ENCODE assay signal across 24 mouse cellular contexts in genomic region chr11:62371776-62372175, GRCm38 (mm10).
A peak's percentile ranks its signal among the peaks of the same experiment; 100 is the strongest.
DNase-seq lines count a peak whose midpoint lies in the region; ATAC-seq and TF ChIP-seq lines count a peak whose summit lies in the region.
"Had no signal": no experiment of that assay in that cellular context is flagged by ENCODE, and none has a peak within 500 bp of the region (broad histone marks: within the 10 kb centered on the region; RNA-seq: fewer than 3 reads in every experiment).

No protein-coding gene starts in this region.

- no peaks in the 10 kb centered on the region for H3K4me1 ChIP-seq in hindbrain, postnatal 0 days (ENCODE audit: insufficient read depth, low read length)
- H3K4me1 ChIP-seq in hindbrain, embryonic 10.5 days (replicated peaks), result no peaks in the 10 kb centered on the region
- H3K4me1 ChIP-seq in midbrain, embryonic 10.5 days, result no peaks in the 10 kb centered on the region
- H3K4me1 ChIP-seq: embryonic facial prominence, embryonic 12.5 days; embryonic facial prominence, embryonic 15.5 days; forebrain, embryonic 12.5 days; forebrain, embryonic 15.5 days; heart, embryonic 12.5 days; heart, embryonic 15.5 days had no signal

- DNase-seq in cerebellum, adult 11-12 months, result peak; percentile 32
- no peak for DNase-seq in cerebellum, postnatal 4 days (ENCODE audit: low spot score in 2 of 2)
- DNase-seq in hindbrain, postnatal 0 days (ENCODE audit: low spot score), result peak; percentile 7
- DNase-seq in hindbrain, embryonic 10.5 days (ENCODE audit: low spot score), result no peak
- DNase-seq in cerebellum, adult 9-11 months, result peak; percentile 35
- no peak for DNase-seq in layer of hippocampus, adult 9-10 months (ENCODE audit: low spot score)
- DNase-seq in midbrain, embryonic 10.5 days (ENCODE audit: low spot score), result no peak
- no peak for DNase-seq in Muller cell, postnatal 12 days (ENCODE audit: inconsistent ontology term)
- DNase-seq: adrenal gland, adult 2 months; adrenal gland, postnatal 14 days; gastrocnemius, postnatal 25 days; heart, adult 18-20 months; heart, postnatal 10 days; heart, postnatal 36 days; kidney, adult 2 months had no signal

- WGBS in hindbrain, postnatal 0 days, result 82% methylated on average over 2 of the region's 2 CpGs
- WGBS in hindbrain, embryonic 10.5 days, result 97% methylated on average over 2 of the region's 2 CpGs
- 95% methylated on average over 2 of the region's 2 CpGs for WGBS in midbrain, embryonic 10.5 days

- no peak for ATAC-seq in hindbrain, postnatal 0 days
- ATAC-seq: forebrain, embryonic 15.5 days; intestine, postnatal 0 days had no signal

- no peak overlapping the region for H3K9ac ChIP-seq in hindbrain, postnatal 0 days (replicated peaks; ENCODE audit: low read length)
- H3K9ac ChIP-seq: embryonic facial prominence, embryonic 12.5 days; embryonic facial prominence, embryonic 15.5 days; forebrain, embryonic 12.5 days; forebrain, embryonic 15.5 days; heart, embryonic 12.5 days; heart, embryonic 15.5 days; hindbrain, embryonic 14.5 days had no signal

- no peaks in the 10 kb centered on the region for H3K9me3 ChIP-seq in hindbrain, postnatal 0 days (ENCODE audit: low read length)
- no peaks in the 10 kb centered on the region for H3K9me3 ChIP-seq in hindbrain, embryonic 10.5 days
- no peaks in the 10 kb centered on the region for H3K9me3 ChIP-seq in midbrain, embryonic 10.5 days (replicated peaks)
- H3K9me3 ChIP-seq: embryonic facial prominence, embryonic 12.5 days; embryonic facial prominence, embryonic 15.5 days; forebrain, embryonic 12.5 days; forebrain, embryonic 15.5 days; G1E; heart, embryonic 12.5 days; heart, embryonic 15.5 days had no signal

- no peak overlapping the region for H3K27ac ChIP-seq in hindbrain, postnatal 0 days
- no peak overlapping the region for H3K27ac ChIP-seq in hindbrain, embryonic 10.5 days
- H3K27ac ChIP-seq in midbrain, embryonic 10.5 days (replicated peaks), result no peak overlapping the region
- H3K27ac ChIP-seq: embryonic facial prominence, embryonic 12.5 days; embryonic facial prominence, embryonic 15.5 days; forebrain, embryonic 12.5 days; forebrain, embryonic 15.5 days; heart, embryonic 15.5 days; hindbrain, embryonic 14.5 days had no signal

- no peak overlapping the region for H3K4me3 ChIP-seq in hindbrain, postnatal 0 days (ENCODE audit: low read length)
- no peak overlapping the region for H3K4me3 ChIP-seq in hindbrain, embryonic 10.5 days
- H3K4me3 ChIP-seq in midbrain, embryonic 10.5 days, result no peak overlapping the region
- H3K4me3 ChIP-seq: embryonic facial prominence, embryonic 12.5 days; embryonic facial prominence, embryonic 15.5 days; forebrain, embryonic 12.5 days; forebrain, embryonic 15.5 days; heart, embryonic 12.5 days; heart, embryonic 15.5 days had no signal

- peaks cover 37% of the 10 kb centered on the region for H3K36me3 ChIP-seq in hindbrain, postnatal 0 days (ENCODE audit: insufficient read depth, low read length)
- H3K36me3 ChIP-seq in hindbrain, embryonic 10.5 days, result peaks cover 91% of the 10 kb centered on the region
- peaks cover 92% of the 10 kb centered on the region for H3K36me3 ChIP-seq in midbrain, embryonic 10.5 days

- no peak for TF ChIP-seq CTCF in hindbrain, postnatal 0 days (IDR thresholded peaks at IDR 0.05; ENCODE audit: low read depth)

- no peak overlapping the region for H3K4me2 ChIP-seq in hindbrain, postnatal 0 days (ENCODE audit: low read depth, low read length)
- H3K4me2 ChIP-seq: embryonic facial prominence, embryonic 12.5 days; embryonic facial prominence, embryonic 15.5 days; forebrain, embryonic 12.5 days; forebrain, embryonic 15.5 days; heart, embryonic 12.5 days; heart, embryonic 15.5 days; hindbrain, embryonic 14.5 days had no signal

- H3K27me3 ChIP-seq in hindbrain, postnatal 0 days (ENCODE audit: insufficient read depth, low read length), result no peaks in the 10 kb centered on the region
- H3K27me3 ChIP-seq in hindbrain, embryonic 10.5 days (ENCODE audit: insufficient read depth, poor library complexity, severe bottlenecking), result no peaks in the 10 kb centered on the region
- no peaks in the 10 kb centered on the region for H3K27me3 ChIP-seq in midbrain, embryonic 10.5 days (ENCODE audit: low read depth, poor library complexity, severe bottlenecking)
- H3K27me3 ChIP-seq: embryonic facial prominence, embryonic 12.5 days; embryonic facial prominence, embryonic 15.5 days; forebrain, embryonic 12.5 days; forebrain, embryonic 15.5 days; heart, embryonic 12.5 days; heart, embryonic 15.5 days had no signal

Comparison
In these comparisons a context has a peak if more than half of its experiments do, and no peak if none do; other contexts are left out.
1. DNase-seq: peak in cerebellum, adult 11-12 months (single experiment), hindbrain, postnatal 0 days (single experiment) and cerebellum, adult 9-11 months (single experiment); none in cerebellum, postnatal 4 days (0 of 2), hindbrain, embryonic 10.5 days (single experiment), layer of hippocampus, adult 9-10 months (single experiment), midbrain, embryonic 10.5 days (single experiment) and Muller cell, postnatal 12 days (single experiment).